Mouse (Mus musculus) mature B cell (primary cell): ENCODE measurements around the gene Rspry1.

Experiments
- in situ Hi-C: fragments of 300-500 bp; cut with MboI; formaldehyde crosslinking; loops from 2 replicates; pipeline ENCODE4 v1.14.3; 2019

Gene Rspry1

GRCm38 (mm10) chr8:94602471-94603131, 864 bp downstream of the Rspry1 start:
- in situ Hi-C loops: no loop called here

- in situ Hi-C loops: no loop called here
These were observed 2.3 kb downstream of the Rspry1 start for GRCm38 (mm10) chr8:94604030-94604429.

GRCm38 (mm10) chr8:94607064-94607463, 5.3 kb downstream of the Rspry1 start:
- in situ Hi-C loops: no loop called here

GRCm38 (mm10) chr8:94624885-94625284, 23.1 kb downstream of the Rspry1 start:
- in situ Hi-C loops: no loop called here

GRCm38 (mm10) chr8:94633564-94634194, 31.9 kb downstream of the Rspry1 start:
- in situ Hi-C loops: no loop called here

GRCm38 (mm10) chr8:94634211-94634610, 32.5 kb downstream of the Rspry1 start:
- in situ Hi-C loops: no loop called here

GRCm38 (mm10) chr8:94641183-94641582, 39.4 kb downstream of the Rspry1 start:
- in situ Hi-C loops: no loop called here

- in situ Hi-C loops: no loop called here
These were observed 40.2 kb downstream of the Rspry1 start for GRCm38 (mm10) chr8:94641938-94642337.

GRCm38 (mm10) chr8:94645202-94645601, 43.5 kb downstream of the Rspry1 start:
- in situ Hi-C loops: no loop called here

- in situ Hi-C loops: no loop called here
These were observed 44.4 kb downstream of the Rspry1 start for GRCm38 (mm10) chr8:94646165-94646564.

- in situ Hi-C loops: no loop called here
These were observed 47.8 kb downstream of the Rspry1 start for GRCm38 (mm10) chr8:94649496-94649895.

- in situ Hi-C loops: no loop called here
These were observed 51.2 kb downstream of the Rspry1 start for GRCm38 (mm10) chr8:94652951-94653350.

GRCm38 (mm10) chr8:94654994-94655393, 53.3 kb downstream of the Rspry1 start:
- in situ Hi-C loops: no loop called here

GRCm38 (mm10) chr8:94658031-94658430, 56.3 kb downstream of the Rspry1 start:
- in situ Hi-C loops: no loop called here

GRCm38 (mm10) chr8:94660418-94660817, 58.7 kb downstream of the Rspry1 start:
- in situ Hi-C loops: no loop called here

GRCm38 (mm10) chr8:94664722-94665121, 63.0 kb downstream of the Rspry1 start:
- in situ Hi-C loops: no loop called here

GRCm38 (mm10) chr8:94666456-94667308, 64.9 kb downstream of the Rspry1 start, which contains the start of gene Arl2bp:
Arl2bp (plus strand) TSS chr8:94666600.
- in situ Hi-C loops: no loop called here

- in situ Hi-C loops: no loop called here
These were observed 72.6 kb downstream of the Rspry1 start for GRCm38 (mm10) chr8:94674384-94674783.

GRCm38 (mm10) chr8:94675923-94676322, 74.2 kb downstream of the Rspry1 start:
- in situ Hi-C loops: no loop called here

GRCm38 (mm10) chr8:94678582-94678981, 76.8 kb downstream of the Rspry1 start:
- in situ Hi-C loops: no loop called here

GRCm38 (mm10) chr8:94680414-94680813, 78.7 kb downstream of the Rspry1 start:
- in situ Hi-C loops: no loop called here

GRCm38 (mm10) chr8:94682732-94683524, 81.2 kb downstream of the Rspry1 start:
- in situ Hi-C loops: no loop called here
